Mouse (Mus musculus) layer of hippocampus, postnatal 10 days (tissue): Measurements from ENCODE around the gene Icam5. TPM values are rescaled to one million over a fixed set of nuclear protein-coding genes. Genes with fewer than 3 reads are reported as not detected.
"Not testable (repeated sequence)": the region's sequence is repeated elsewhere in the genome, so short reads cannot be mapped to it uniquely, and the experiment has no call there.

ENCODE experiments used
- DNase-seq, 2 experiments: peaks; one replicate each; pipeline ENCODE4 v3.0.0; 2021; ENCODE audit warnings: low spot score in 2 of 2
- total RNA-seq, 2 experiments: library from RNA; stranded (reverse); gene quantifications; 2 replicates each; pipeline ENCODE4 v1.2.3; 2021

The Icam5 gene
- total RNA-seq, 2 experiments from 2014 or later, result 256 to 261 TPM

GRCm38 (mm10) chr9:21034481-21035085, 2.7 kb downstream of the Icam5 start:
- peak; percentile 23 to 36 for DNase-seq

GRCm38 (mm10) chr9:21035586-21035985, 3.7 kb downstream of the Icam5 start:
- peak in 1 of 2 experiments; percentile 27 for DNase-seq

- DNase-seq, result peak; percentile 22 to 24
Observed at GRCm38 (mm10) chr9:21036161-21036560, 4.3 kb downstream of the Icam5 start.

- DNase-seq, result peak in 1 of 2 experiments; percentile 46
Observed at GRCm38 (mm10) chr9:21036666-21037065, 4.8 kb downstream of the Icam5 start.

- DNase-seq, result peak; percentile 59 to 68
Observed at GRCm38 (mm10) chr9:21037481-21037891, 5.6 kb downstream of the Icam5 start.

GRCm38 (mm10) chr9:21039779-21040178, 7.9 kb downstream of the Icam5 start:
- DNase-seq, result no peak

GRCm38 (mm10) chr9:21041308-21041707, 9.4 kb downstream of the Icam5 start:
- peak in 1 of 2 experiments; percentile 54 for DNase-seq

GRCm38 (mm10) chr9:21043563-21043962, 11.7 kb downstream of the Icam5 start:
- no peak for DNase-seq

GRCm38 (mm10) chr9:21044785-21045184, 12.9 kb downstream of the Icam5 start:
- DNase-seq, result not testable (repeated sequence)

- DNase-seq, result no peak
Observed at GRCm38 (mm10) chr9:21045235-21045634, 13.4 kb downstream of the Icam5 start.

- DNase-seq, result no peak
Observed at GRCm38 (mm10) chr9:21051578-21051977, 19.7 kb downstream of the Icam5 start.

GRCm38 (mm10) chr9:21062928-21063327, 31.1 kb downstream of the Icam5 start:
- DNase-seq, result peak in 1 of 2 experiments; percentile 34

- DNase-seq, result no peak
Observed at GRCm38 (mm10) chr9:21067006-21067684, 35.3 kb downstream of the Icam5 start, which contains the start of gene Zglp1. Gene Zglp1, minus strand, starts transcription at chr9:21067093.

- DNase-seq, result no peak
Observed at GRCm38 (mm10) chr9:21072641-21073040, 40.8 kb downstream of the Icam5 start.

- peak; percentile 89 to 91 for DNase-seq
Observed at GRCm38 (mm10) chr9:21073044-21073840, 41.4 kb downstream of the Icam5 start, which contains the start of the genes Gm49373 and Fdx1l. Gene Gm49373, minus strand, starts transcription at chr9:21073096. Gene Fdx1l, minus strand, starts transcription at chr9:21073614.

- DNase-seq, result no peak
Observed at GRCm38 (mm10) chr9:21074173-21074572, 42.3 kb downstream of the Icam5 start.

- no peak for DNase-seq
Observed at GRCm38 (mm10) chr9:21075625-21076024, 43.8 kb downstream of the Icam5 start.

- DNase-seq, result no peak
Observed at GRCm38 (mm10) chr9:21081127-21081526, 49.3 kb downstream of the Icam5 start.

GRCm38 (mm10) chr9:21083324-21083723, 51.5 kb downstream of the Icam5 start:
- no peak for DNase-seq
